Mouse (Mus musculus) adrenal gland, postnatal 14 days (tissue): Measurements from ENCODE around the gene Map2k5. TPM values are rescaled to one million over a fixed set of nuclear protein-coding genes. Genes with fewer than 3 reads are reported as not detected.

Experiments
- DNase-seq: peaks from one replicate; pipeline ENCODE4 v3.0.0; 2021; ENCODE audit warnings: mixed read lengths
- total RNA-seq: library from RNA; stranded (reverse); gene quantifications from 2 replicates; pipeline ENCODE4 v1.2.3, GENCODE M21; 2021

Map2k5 gene
- total RNA-seq, 1 experiment from 2014 or later, result 30.4 TPM

- DNase-seq, result no peak
Observed at GRCm38 (mm10) chr9:63185249-63185648, 192.5 kb downstream of the Map2k5 start.

- DNase-seq, result no peak
Observed at GRCm38 (mm10) chr9:63183864-63184263, 193.8 kb downstream of the Map2k5 start.

GRCm38 (mm10) chr9:63182306-63182960 is 195.3 kb downstream of the Map2k5 start:
- no peak for DNase-seq

- no peak for DNase-seq
Observed at GRCm38 (mm10) chr9:63181337-63182178, 196.1 kb downstream of the Map2k5 start.

- no peak for DNase-seq
Observed at GRCm38 (mm10) chr9:63178296-63178695, 199.4 kb downstream of the Map2k5 start.

GRCm38 (mm10) chr9:63174001-63174721 is 203.5 kb downstream of the Map2k5 start:
- DNase-seq, result no peak

- no peak for DNase-seq
Observed at GRCm38 (mm10) chr9:63171951-63172350, 205.8 kb downstream of the Map2k5 start.

GRCm38 (mm10) chr9:63169127-63169526 is 208.6 kb downstream of the Map2k5 start:
- DNase-seq, result no peak

- DNase-seq, result no peak
Observed at GRCm38 (mm10) chr9:63165070-63165469, 212.6 kb downstream of the Map2k5 start.

GRCm38 (mm10) chr9:63163756-63164155 is 213.9 kb downstream of the Map2k5 start:
- DNase-seq, result no peak

GRCm38 (mm10) chr9:63151949-63152348 is 225.8 kb downstream of the Map2k5 start:
- DNase-seq, result no peak

- peak; percentile 91 for DNase-seq
Observed at GRCm38 (mm10) chr9:63151072-63151870, 226.4 kb downstream of the Map2k5 start.

GRCm38 (mm10) chr9:63150086-63150800 is 227.5 kb downstream of the Map2k5 start:
- no peak for DNase-seq

- no peak for DNase-seq
Observed at GRCm38 (mm10) chr9:63149372-63149766, 228.3 kb downstream of the Map2k5 start.

- no peak for DNase-seq
Observed at GRCm38 (mm10) chr9:63148410-63149371, 229.0 kb downstream of the Map2k5 start, which contains the start of gene Skor1. Gene Skor1 (minus strand): TSS chr9:63148961.

- no peak for DNase-seq
Observed at GRCm38 (mm10) chr9:63147786-63148409, 229.8 kb downstream of the Map2k5 start.

- DNase-seq, result no peak
Observed at GRCm38 (mm10) chr9:63147296-63147695, 230.4 kb downstream of the Map2k5 start.

- no peak for DNase-seq
Observed at GRCm38 (mm10) chr9:63146856-63147274, 230.8 kb downstream of the Map2k5 start.

- DNase-seq, result no peak
Observed at GRCm38 (mm10) chr9:63146126-63146855, 231.4 kb downstream of the Map2k5 start.
